Mouse (Mus musculus) hindbrain, embryonic 15.5 days (tissue): Measurements from ENCODE around the gene Ncaph. TPM values are rescaled to one million over a fixed set of nuclear protein-coding genes. Genes with fewer than 3 reads are reported as not detected.
"Not testable (repeated sequence)": the region's sequence is repeated elsewhere in the genome, so short reads cannot be mapped to it uniquely, and the experiment has no call there.

Source experiments
- ATAC-seq: fragments of 200-750 bp; cut with Nextera tagmentation; 2 replicates; pipeline ENCODE4 v1.8.0; 2017; ENCODE audit warnings: low read depth, moderate number of reproducible peaks, moderate TSS enrichment; ENCODE audit not compliant: low FRiP score
- H3K27ac ChIP-seq: fragments of 300-500 bp; sonication (generic); replicated peaks from 2 replicates; pipeline ENCODE4 v1.5.1; 2015; ENCODE audit warnings: mild to moderate bottlenecking, inconsistent platforms
- H3K27me3 ChIP-seq: fragments of 300-500 bp; sonication (generic); 2 replicates; pipeline ENCODE4 v1.6.1; 2015; ENCODE audit warnings: control low read depth, inconsistent platforms
- H3K36me3 ChIP-seq: fragments of 300-500 bp; sonication (generic); 2 replicates; pipeline ENCODE4 v1.6.1; 2015; ENCODE audit warnings: control low read depth, inconsistent platforms
- H3K4me1 ChIP-seq: fragments of 300-500 bp; sonication (generic); replicated peaks from 2 replicates; pipeline ENCODE4 v1.6.1; 2015; ENCODE audit warnings: control low read depth, inconsistent platforms
- H3K4me2 ChIP-seq: fragments of 300-500 bp; sonication (generic); 2 replicates; pipeline ENCODE4 v1.6.1; 2015; ENCODE audit warnings: moderate library complexity, mild to moderate bottlenecking, inconsistent platforms
- H3K4me3 ChIP-seq: fragments of 300-500 bp; sonication (generic); 2 replicates; pipeline ENCODE4 v1.5.1; 2015; ENCODE audit warnings: mild to moderate bottlenecking, inconsistent platforms
- H3K9ac ChIP-seq: fragments of 300-500 bp; sonication (generic); 2 replicates; pipeline ENCODE4 v1.6.1; 2015; ENCODE audit warnings: inconsistent platforms
- H3K9me3 ChIP-seq: fragments of 300-500 bp; sonication (generic); 2 replicates; pipeline ENCODE4 v1.6.1; 2016; ENCODE audit warnings: control low read depth, inconsistent platforms
- WGBS: fragments of 180-500 bp; shearing (Covaris S2); methylation state at CpG from one replicate; pipeline ENCODE4 v1.1.7; 2015; 5-methylcytosine and 5-hydroxymethylcytosine counted together
- polyA plus RNA-seq: library from polyadenylated mRNA; unstranded; fragments of >200 nt; fragmentation: Nextera tagmentation; extraction: Ambion mirVana; gene quantifications from 2 replicates; pipeline ENCODE4 v1.2.1, GENCODE M21; 2015

The Ncaph gene
- polyA plus RNA-seq, 1 experiment from 2014 or later, result 17.3 TPM

DNA sequence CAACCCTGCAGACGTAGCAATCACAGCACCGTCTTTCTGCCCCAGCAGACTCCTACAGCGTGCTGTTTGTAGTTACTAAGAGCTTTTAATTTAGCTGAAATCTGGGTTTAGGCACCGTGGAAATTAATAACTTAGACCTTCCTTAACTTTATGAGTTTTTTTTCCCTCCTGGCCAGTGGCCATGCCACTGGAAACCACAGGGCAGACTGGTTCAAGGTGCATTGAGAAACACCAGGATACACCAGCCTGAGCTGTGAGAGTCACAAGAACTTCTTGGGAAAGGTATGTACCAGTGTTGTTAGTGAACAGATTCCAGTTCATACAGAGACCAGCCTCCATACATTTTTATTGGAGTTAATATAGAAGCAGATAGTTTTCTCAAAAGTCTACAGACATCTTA is 4.7 kb upstream of the Ncaph start:
- Histone ChIP-seq H3K36me3 (no peaks in the 10 kb centered on the region; the same call in 1 of the 2 replicates), H3K4me1 (peaks cover 20% of the 10 kb centered on the region), H3K9me3 (no peaks in the 10 kb centered on the region), H3K4me3 (no peak overlapping the region), H3K9ac (no peak overlapping the region), H3K27ac (no peak overlapping the region), H3K4me2 (no peak overlapping the region), H3K27me3 (no peaks in the 10 kb centered on the region)
- WGBS, result 90% methylated on average over 4 of the region's 4 CpGs
- ATAC-seq, result no peak

DNA sequence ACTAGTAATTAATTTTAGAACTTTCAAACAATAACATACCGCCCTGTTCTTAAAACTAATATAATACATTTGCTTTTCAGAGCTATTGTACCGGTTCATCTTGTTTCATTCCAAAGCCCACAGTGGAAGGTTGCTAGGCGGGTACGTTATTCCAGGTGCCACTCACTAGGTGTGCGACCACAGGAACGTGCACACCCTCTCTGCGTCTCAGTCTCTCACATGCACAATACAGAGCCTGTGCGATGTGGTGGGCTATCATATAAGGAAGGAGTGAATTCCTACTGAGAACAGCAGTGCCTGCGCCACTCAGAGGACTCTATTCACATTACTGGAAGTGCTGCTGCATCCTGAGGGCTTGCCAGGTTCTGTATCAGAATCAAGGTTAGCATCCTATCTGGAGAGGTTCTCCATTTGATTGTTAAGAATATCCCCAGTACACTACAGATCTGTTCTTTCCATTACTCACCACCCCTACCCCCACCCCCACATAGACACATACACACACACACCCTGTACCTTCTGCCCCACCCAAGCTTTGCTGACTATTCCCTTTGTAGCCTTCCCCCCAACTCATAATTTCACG is 4.2 kb upstream of the Ncaph start:
- H3K4me2 ChIP-seq, result no peak overlapping the region
- no peaks in the 10 kb centered on the region; the same call in 1 of the 2 replicates for H3K36me3 ChIP-seq
- ATAC-seq, result no peak
- no peak overlapping the region; the same call in 1 of the 2 replicates for H3K27ac ChIP-seq
- 84% methylated on average over 10 of the region's 10 CpGs for WGBS
- no peaks in the 10 kb centered on the region for H3K27me3 ChIP-seq
- H3K4me1 ChIP-seq, result peaks cover 22% of the 10 kb centered on the region
- H3K9me3 ChIP-seq, result no peaks in the 10 kb centered on the region
- H3K4me3 ChIP-seq, result no peak overlapping the region
- H3K9ac ChIP-seq, result no peak overlapping the region

DNA sequence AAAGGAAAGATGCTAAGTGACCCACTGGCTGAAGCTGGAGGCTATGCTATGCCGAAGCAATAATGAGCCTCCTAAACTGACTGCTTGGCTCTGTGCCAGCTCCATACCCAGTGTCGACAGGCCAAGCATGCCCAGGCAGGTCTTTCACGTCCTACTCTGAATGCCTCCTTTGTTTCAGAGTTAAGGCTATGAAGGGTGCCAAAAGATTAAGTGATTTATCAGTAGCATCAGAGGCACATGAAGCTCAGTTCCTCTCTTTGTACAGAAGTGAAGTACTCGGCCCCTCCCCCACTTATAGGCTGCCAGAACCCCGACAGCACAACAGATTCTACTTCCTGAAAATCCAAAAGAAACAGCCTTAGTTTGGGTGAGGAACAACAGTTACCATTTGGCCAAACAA is 3.2 kb upstream of the Ncaph start:
- Histone ChIP-seq H3K36me3 (no peaks in the 10 kb centered on the region; the same call in 1 of the 2 replicates), H3K4me3 (no peak overlapping the region), H3K9ac (no peak overlapping the region), H3K9me3 (no peaks in the 10 kb centered on the region), H3K27ac (peak overlapping the region; percentile 35; the same call in 1 of the 2 replicates), H3K4me1 (peaks cover 20% of the 10 kb centered on the region), H3K4me2 (no peak overlapping the region), H3K27me3 (no peaks in the 10 kb centered on the region)
- 15% methylated on average over 5 of the region's 5 CpGs for WGBS
- ATAC-seq, result peak; percentile 37; the same call in 1 of the 2 replicates

GRCm38 (mm10) chr2:127135255-127135654 is 1.5 kb upstream of the Ncaph start:
- not testable (repeated sequence) for H3K4me2 ChIP-seq, H3K9me3 ChIP-seq, ATAC-seq, H3K36me3 ChIP-seq, H3K27me3 ChIP-seq, H3K9ac ChIP-seq, H3K27ac ChIP-seq, H3K4me3 ChIP-seq
- H3K4me1 ChIP-seq, result peaks cover 21% of the 10 kb centered on the region
- WGBS, result 37% methylated on average over 3 of the region's 3 CpGs

DNA sequence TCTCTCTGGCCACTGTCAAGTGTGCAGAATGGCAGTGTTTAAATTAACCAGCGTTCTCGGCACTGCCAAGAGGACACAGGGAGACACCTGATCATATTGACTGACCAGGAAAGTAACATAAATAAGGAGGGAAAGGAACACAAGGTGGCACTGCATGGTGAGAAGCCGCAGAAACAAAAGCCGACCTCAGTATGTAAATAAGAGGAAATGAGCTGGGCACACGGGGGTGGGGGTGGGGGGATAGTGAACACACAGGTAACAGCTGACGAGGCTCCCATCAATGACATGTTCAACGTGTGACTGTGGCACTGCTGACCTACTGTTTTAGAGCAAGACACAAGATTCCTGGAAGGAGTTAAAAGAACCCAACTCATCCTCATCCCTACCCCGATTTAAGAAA is 2.4 kb downstream of the Ncaph start:
- no peak for ATAC-seq
- no peak overlapping the region for H3K4me2 ChIP-seq
- no peaks in the 10 kb centered on the region for H3K9me3 ChIP-seq
- H3K4me3 ChIP-seq, result no peak overlapping the region
- H3K27ac ChIP-seq, result no peak overlapping the region
- peaks cover 21% of the 10 kb centered on the region for H3K4me1 ChIP-seq
- no peaks in the 10 kb centered on the region for H3K27me3 ChIP-seq
- H3K9ac ChIP-seq, result no peak overlapping the region
- H3K36me3 ChIP-seq, result no peaks in the 10 kb centered on the region
- 82% methylated on average over 8 of the region's 8 CpGs for WGBS

DNA sequence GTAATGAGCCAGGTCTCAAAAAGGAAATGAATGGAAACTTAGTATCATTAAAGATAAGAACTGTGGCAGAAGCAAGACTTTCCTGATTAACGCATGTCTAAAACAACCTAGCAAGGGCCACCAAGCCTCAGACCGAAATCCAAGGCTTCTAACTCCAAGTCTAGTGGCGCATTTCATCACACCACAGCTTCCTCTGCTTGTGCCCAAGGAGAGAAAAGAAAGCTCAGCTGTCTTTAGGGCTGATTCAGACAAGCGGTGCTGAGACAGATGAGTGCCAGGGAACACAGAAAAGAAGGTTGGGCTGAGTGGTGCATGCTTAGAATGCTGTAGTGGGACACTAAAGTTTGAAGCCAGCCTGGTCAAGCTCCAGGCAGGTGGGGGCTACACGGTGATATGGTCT is 4.8 kb downstream of the Ncaph start:
- Histone ChIP-seq H3K36me3 (peaks cover 5% of the 10 kb centered on the region; the same call in 1 of the 2 replicates), H3K9me3 (no peaks in the 10 kb centered on the region), H3K4me2 (no peak overlapping the region), H3K4me3 (no peak overlapping the region), H3K9ac (no peak overlapping the region), H3K4me1 (peaks cover 13% of the 10 kb centered on the region), H3K27ac (no peak overlapping the region), H3K27me3 (no peaks in the 10 kb centered on the region)
- ATAC-seq, result no peak
- 88% methylated on average over 5 of the region's 5 CpGs for WGBS

DNA sequence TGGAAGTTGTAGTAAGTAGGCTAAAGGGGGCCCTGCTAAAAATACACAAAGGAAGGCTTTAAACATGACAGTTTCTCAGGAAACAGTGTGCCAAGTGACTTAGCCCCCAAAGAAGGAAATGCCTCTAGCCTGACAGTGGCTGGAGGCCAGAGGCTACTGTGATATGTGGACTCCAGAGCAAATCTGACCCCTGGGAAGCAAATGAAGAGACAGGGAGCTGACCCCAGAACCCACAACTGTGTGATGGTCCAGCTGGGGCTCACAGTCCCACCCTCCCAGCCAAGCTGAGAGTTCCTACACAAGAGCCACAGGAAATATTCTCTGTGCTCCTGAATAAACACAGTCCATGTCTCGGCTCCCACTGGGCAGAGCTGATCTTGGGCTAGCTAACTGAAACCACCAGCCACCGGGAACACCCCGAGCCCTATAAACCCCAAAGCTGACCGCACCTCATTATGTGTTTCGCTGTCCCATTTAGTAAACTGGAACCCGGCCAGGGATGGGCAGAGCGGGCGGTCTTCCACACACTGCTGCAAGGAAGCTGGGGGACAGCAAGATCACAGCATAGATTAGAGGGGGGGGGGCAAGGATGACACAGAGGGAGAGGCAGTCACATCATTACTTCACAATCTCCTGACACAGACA is 12.0 kb downstream of the Ncaph start:
- H3K27me3 ChIP-seq, result no peaks in the 10 kb centered on the region
- no peaks in the 10 kb centered on the region for H3K4me1 ChIP-seq
- no peak overlapping the region; the same call in 1 of the 2 replicates for H3K27ac ChIP-seq
- H3K36me3 ChIP-seq, result peaks cover 5% of the 10 kb centered on the region; the same call in 1 of the 2 replicates
- no peak overlapping the region for H3K9ac ChIP-seq
- ATAC-seq, result no peak
- H3K4me2 ChIP-seq, result no peak overlapping the region
- H3K4me3 ChIP-seq, result no peak overlapping the region
- WGBS, result 78% methylated on average over 8 of the region's 8 CpGs
- no peaks in the 10 kb centered on the region for H3K9me3 ChIP-seq

- over 99% methylated on average over 4 of the region's 4 CpGs for WGBS
Measured at GRCm38 (mm10) chr2:127108986-127109385, 24.8 kb downstream of the Ncaph start.

DNA sequence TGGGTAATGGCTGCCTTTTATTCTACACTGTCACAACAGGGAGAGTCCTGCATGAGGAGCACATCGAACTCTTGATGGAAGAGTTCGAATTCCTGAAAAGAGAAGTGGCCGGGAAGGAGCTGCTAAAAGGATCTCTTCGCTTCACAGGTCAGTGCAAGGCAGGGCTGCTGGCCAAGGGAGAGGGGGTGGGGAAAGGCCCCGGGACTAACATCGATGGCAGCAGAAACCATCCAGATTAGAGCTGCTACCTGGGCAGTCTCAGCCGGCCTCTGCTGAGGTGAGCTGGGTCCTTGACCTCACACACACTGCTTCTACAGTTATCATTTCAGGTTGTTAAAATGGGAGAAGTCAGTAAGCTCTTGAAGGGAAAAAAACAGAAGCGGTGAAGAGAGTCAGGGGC is 41.8 kb downstream of the Ncaph start:
- ATAC-seq, result no peak
- H3K9me3 ChIP-seq, result no peaks in the 10 kb centered on the region
- no peak overlapping the region for H3K4me3 ChIP-seq
- no peaks in the 10 kb centered on the region for H3K4me1 ChIP-seq
- H3K36me3 ChIP-seq, result no peaks in the 10 kb centered on the region
- H3K4me2 ChIP-seq, result no peak overlapping the region
- no peak overlapping the region for H3K9ac ChIP-seq
- WGBS, result 73% methylated on average over 8 of the region's 8 CpGs
- no peaks in the 10 kb centered on the region for H3K27me3 ChIP-seq
- H3K27ac ChIP-seq, result no peak overlapping the region

More at GRCm38 (mm10) chr2:127108986-127109385, 24.8 kb downstream of the Ncaph start:
- H3K9me3 ChIP-seq, result no peaks in the 10 kb centered on the region
- no peak overlapping the region for H3K9ac ChIP-seq
- H3K4me3 ChIP-seq, result no peak overlapping the region
- no peaks in the 10 kb centered on the region for H3K27me3 ChIP-seq
- no peak for ATAC-seq
- H3K27ac ChIP-seq, result no peak overlapping the region
- H3K4me2 ChIP-seq, result no peak overlapping the region
- H3K4me1 ChIP-seq, result no peaks in the 10 kb centered on the region
- H3K36me3 ChIP-seq, result no peaks in the 10 kb centered on the region; the same call in 1 of the 2 replicates

GRCm38 (mm10) chr2:127090151-127090550 is 43.6 kb downstream of the Ncaph start:
- H3K9ac ChIP-seq, H3K4me2 ChIP-seq, H3K27ac ChIP-seq, H3K4me3 ChIP-seq, H3K36me3 ChIP-seq, ATAC-seq, H3K27me3 ChIP-seq, H3K4me1 ChIP-seq, H3K9me3 ChIP-seq: not testable (repeated sequence)

DNA sequence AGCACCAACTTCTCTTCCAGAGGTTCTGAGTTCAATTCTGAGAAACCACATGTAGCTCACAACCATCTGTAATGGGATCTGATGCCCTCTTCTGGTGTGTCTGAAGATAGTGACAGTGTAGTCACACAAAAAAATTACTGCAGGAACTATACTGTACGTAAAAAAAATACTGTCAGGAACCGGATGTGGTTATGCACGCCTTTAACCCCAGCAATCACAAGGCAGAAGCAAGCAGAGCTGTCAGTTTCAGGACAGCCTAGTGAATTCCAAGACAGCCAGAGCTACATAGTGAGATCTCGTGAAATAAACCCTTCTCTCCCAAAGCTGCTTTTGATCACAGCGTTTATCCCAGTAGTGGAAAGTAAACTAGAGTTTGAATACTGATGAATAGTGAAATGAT is 47.5 kb downstream of the Ncaph start:
- WGBS, result 93% methylated on average over 5 of the region's 5 CpGs
- no peak overlapping the region for H3K4me3 ChIP-seq

GRCm38 (mm10) chr2:127080591-127081218 is 53.0 kb downstream of the Ncaph start:
- Histone ChIP-seq H3K36me3 (peaks cover 5% of the 10 kb centered on the region; the same call in 1 of the 2 replicates), H3K27ac (no peak overlapping the region), H3K4me2 (no peak overlapping the region), H3K27me3 (no peaks in the 10 kb centered on the region), H3K4me3 (no peak overlapping the region), H3K4me1 (no peaks in the 10 kb centered on the region), H3K9me3 (no peaks in the 10 kb centered on the region), H3K9ac (no peak overlapping the region)
- ATAC-seq, result no peak
- 92% methylated on average over 11 of the region's 11 CpGs for WGBS

More for the DNA sequence above, 47.5 kb downstream of the Ncaph start:
- Histone ChIP-seq H3K27me3 (no peaks in the 10 kb centered on the region), H3K27ac (no peak overlapping the region), H3K9me3 (no peaks in the 10 kb centered on the region), H3K36me3 (no peaks in the 10 kb centered on the region), H3K9ac (no peak overlapping the region), H3K4me1 (no peaks in the 10 kb centered on the region), H3K4me2 (no peak overlapping the region)
- no peak for ATAC-seq
